Mouse (Mus musculus): ENCODE results near the gene Atxn1. TPM values are rescaled to one million over a fixed set of nuclear protein-coding genes. Genes with fewer than 3 reads are reported as not detected.

The Atxn1 gene
- polyA plus RNA-seq, 1 experiment from 2014 or later: 1.6 TPM

DNA sequence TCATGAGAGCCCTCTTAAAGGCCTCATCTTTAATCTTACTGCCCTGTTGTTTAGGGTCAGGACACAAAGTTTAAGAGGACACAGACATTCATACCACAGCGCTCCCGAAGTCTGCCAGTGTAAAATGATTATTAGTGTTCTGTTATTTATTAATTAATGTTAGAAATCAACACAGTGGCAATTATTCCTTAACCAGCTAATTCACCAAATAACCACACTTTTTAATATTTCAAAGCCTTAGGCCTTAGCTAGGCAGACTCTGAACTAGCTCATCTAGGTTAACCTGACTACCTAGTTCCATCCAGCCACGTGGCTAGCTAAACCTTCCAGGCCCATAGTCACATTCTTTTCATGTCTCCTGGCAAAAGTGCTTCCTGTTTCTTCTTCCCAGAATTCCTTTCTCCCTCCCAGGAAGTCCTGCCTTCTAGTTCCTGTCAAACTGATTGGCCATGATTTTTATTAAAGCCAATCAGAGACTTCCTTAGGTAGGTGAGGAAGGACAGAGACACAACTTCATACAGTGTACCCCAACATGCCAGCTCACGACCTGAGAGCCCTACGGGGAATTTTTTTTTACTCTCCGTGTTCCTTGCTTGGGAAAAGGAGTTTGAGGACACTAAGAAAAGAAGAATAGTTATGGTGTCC lies 439.9 kb downstream of the Atxn1 start:
- Histone ChIP-seq H3K9me3 (no peaks in the 10 kb centered on the region), H3K27me3 (ENCODE audit: poor library complexity, severe bottlenecking) (no peaks in the 10 kb centered on the region), H3K36me3 (replicated peaks) (no peaks in the 10 kb centered on the region), H3K4me1 (peaks cover 26% of the 10 kb centered on the region), H3K4me3 (no peak overlapping the region), H3K27ac (no peak overlapping the region)
- 92% methylated on average over 6 of the region's 6 CpGs for WGBS
- no peak for DNase-seq (ENCODE audit: extremely low spot score, low spot score)

- no peak for DNase-seq (ENCODE audit: extremely low spot score, low spot score)
- Histone ChIP-seq H3K27ac (no peak overlapping the region), H3K9me3 (no peaks in the 10 kb centered on the region), H3K27me3 (ENCODE audit: poor library complexity, severe bottlenecking) (no peaks in the 10 kb centered on the region; the same call in 1 of the 2 replicates), H3K4me3 (no peak overlapping the region), H3K4me1 (peaks cover 21% of the 10 kb centered on the region), H3K36me3 (replicated peaks) (no peaks in the 10 kb centered on the region)
- 79% methylated on average over 3 of the region's 3 CpGs for WGBS
Measured at GRCm38 (mm10) chr13:45524305-45524704, 440.5 kb downstream of the Atxn1 start.

DNA sequence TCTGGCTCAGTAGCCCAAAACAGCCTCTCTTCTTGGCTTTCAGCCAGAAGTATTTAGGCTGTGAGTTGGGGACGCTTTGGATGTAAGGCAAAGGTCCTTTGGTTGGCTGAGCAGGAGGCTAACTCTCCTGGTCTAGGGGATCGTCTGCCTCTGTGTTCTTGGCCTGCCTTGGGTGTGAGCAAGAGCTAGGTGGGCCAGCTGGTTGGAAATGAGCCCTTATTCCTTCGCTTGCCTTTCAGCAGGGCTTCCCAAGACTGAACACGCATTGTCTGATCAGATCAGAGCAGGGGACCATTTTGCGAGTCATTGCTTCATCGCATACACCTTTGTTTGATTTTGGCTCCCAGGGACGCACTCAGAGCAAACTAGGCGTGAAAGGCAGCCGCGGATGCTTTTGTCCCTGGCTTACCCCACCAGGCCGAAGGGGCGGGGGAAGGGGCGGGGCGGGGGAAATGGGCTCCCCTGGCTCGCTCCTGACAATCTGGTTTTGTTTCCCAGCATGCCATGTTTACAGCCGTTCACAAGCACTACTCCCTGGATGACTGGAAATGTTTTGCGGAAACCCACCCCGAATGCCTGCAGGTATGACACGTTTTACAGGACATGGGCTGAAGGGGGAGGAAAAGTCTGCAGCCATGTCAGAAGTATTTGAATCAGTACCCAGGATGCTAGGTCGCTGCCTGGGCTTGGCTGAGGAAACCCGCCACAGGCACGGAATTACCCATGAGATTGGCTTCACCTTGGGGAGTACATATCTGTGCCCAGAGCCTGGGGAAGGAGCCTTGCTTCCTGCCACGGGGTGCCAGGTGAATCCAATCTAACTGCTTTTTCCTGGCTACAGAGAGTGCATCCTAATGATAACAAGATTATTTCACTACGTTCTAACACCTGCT lies 448.1 kb downstream of the Atxn1 start:
- Histone ChIP-seq H3K27me3 (ENCODE audit: poor library complexity, severe bottlenecking) (peaks cover 41% of the 10 kb centered on the region), H3K27ac (peak overlapping the region; percentile 78), H3K4me3 (peak overlapping the region; percentile 44), H3K4me1 (peaks cover 52% of the 10 kb centered on the region), H3K9me3 (no peaks in the 10 kb centered on the region), H3K36me3 (replicated peaks) (no peaks in the 10 kb centered on the region)
- peak; percentile 76 for DNase-seq (ENCODE audit: extremely low spot score, low spot score)
- 4% methylated on average over 24 of the region's 24 CpGs for WGBS

DNA sequence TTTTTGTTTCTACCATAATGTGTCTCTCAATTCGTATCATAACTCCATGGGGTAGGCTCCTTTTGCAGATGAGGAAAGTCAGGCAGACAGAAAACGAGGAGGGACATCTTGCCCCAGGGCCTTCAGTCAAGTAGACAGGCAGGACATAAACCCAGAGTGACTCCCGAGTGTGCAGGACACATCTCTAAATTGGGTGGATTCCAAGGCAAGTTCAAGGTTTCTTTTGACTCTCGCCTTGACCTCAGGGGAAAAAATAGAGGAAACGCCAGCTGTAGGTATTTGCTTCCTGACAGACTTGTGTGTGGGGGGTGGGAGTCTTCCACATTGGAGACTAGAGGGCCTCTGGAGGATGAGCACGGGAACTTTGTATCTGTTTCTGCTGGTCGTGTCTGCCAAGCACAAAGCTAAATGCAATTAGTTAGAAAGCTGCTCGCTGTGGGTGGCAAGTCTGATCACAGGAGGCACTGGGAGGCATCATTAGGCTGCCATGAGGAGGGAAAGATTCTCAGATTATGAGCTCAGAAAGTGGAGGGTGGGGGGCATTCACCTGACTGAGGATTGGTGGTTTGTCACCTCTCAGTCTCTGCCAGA lies 449.9 kb downstream of the Atxn1 start:
- DNase-seq (ENCODE audit: extremely low spot score, low spot score): no peak
- 58% methylated on average over 8 of the region's 8 CpGs for WGBS
- H3K27ac ChIP-seq: no peak overlapping the region

DNA sequence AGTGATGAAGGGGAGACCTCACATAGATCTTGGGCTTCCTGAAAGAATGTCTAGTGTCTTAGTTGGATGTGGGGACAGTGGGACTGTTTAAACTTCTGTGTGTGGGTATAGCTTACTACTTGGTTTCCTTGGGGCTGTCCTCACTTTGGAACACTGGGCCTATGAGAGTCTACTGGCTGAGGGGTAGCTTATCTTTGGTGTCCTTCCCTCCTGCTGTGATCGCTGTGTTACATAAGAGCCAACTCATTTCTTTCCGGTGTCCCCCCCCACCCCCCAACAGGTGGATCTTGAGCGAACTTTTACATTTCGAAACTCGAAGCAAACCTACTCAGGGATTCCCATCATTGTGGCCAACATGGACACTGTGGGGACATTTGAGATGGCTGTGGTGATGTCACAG lies 450.7 kb downstream of the Atxn1 start:
- Histone ChIP-seq H3K27me3 (ENCODE audit: poor library complexity, severe bottlenecking) (peaks cover 60% of the 10 kb centered on the region), H3K27ac (peak overlapping the region; percentile 66; the same call in 1 of the 2 replicates), H3K9me3 (no peaks in the 10 kb centered on the region), H3K36me3 (replicated peaks) (no peaks in the 10 kb centered on the region), H3K4me1 (peaks cover 64% of the 10 kb centered on the region), H3K4me3 (no peak overlapping the region)
- WGBS: 89% methylated on average over 5 of the region's 5 CpGs
- DNase-seq (ENCODE audit: extremely low spot score, low spot score): no peak

More for the DNA sequence above, 449.9 kb downstream of the Atxn1 start:
- Histone ChIP-seq H3K36me3 (replicated peaks) (no peaks in the 10 kb centered on the region), H3K4me1 (peaks cover 60% of the 10 kb centered on the region), H3K9me3 (no peaks in the 10 kb centered on the region), H3K4me3 (no peak overlapping the region), H3K27me3 (ENCODE audit: poor library complexity, severe bottlenecking) (peaks cover 52% of the 10 kb centered on the region)

DNA sequence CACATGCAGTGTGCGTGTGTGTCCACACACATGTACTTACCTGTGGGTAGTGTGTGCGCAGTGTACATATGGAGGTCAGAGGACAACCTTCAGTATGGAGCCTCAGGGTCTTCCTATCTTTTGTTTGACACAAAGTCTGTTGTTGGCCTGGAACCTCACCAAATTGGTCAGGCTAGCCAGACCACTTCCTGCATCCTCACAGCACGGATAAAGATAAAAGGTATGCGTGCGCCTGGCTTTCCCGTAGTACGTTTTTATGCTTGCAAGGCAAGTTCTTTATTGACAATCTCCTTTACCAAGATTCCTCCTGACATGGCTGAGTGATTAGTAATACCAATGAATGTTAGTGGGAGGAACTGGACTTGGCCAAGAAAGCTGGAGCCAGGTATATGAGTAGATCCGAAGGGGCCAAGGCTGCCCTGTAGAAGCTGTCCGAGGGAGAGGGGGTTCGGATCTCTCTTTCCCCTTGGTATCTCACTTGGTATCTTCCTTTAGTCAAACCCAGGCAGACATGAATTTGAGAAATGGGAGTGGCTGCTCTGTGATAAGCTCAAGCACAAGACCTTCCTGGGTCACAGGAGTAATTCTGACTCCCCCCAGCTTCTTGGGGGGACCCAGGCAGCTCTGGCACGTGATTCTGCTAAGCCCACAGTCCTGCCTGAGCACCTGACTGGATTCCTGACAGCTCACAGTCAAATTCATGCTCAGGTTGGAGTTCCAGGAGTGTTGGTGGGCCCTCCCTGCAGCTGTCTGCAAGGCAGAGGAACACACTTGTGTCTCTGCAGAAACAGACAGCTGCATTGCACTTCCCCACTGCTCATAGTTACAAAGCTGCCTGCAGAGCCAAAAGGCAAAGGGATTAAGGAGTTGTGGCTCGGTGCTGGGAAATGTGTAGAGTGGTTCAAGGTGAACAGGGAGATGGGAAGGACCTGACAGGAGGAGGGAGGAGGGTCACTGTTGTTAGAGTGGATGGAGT lies 451.5 kb downstream of the Atxn1 start:
- 81% methylated on average over 12 of the region's 12 CpGs for WGBS

DNA sequence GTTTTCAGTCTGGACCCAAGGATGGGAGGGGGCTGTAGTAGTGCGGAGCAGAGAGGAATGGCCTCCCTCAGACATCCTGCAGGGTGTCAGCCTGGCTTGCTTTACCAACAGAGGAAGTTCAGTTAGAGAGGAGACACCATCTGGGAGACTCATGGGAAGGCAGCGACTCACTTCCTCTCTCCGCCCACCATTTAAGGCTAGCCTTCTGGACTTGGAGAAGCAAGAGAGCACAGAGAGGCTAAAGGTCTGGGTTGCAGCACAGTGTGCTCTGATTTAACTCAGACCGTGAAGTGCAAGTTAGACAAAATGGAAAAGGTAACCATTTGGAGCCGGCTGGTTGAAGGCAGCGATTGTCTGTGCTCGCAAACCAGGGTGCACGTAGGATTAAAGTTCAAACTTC lies 452.3 kb downstream of the Atxn1 start:
- no peaks in the 10 kb centered on the region for H3K9me3 ChIP-seq
- H3K4me1 ChIP-seq: peaks cover 79% of the 10 kb centered on the region
- WGBS: 85% methylated on average over 8 of the region's 8 CpGs
- H3K36me3 ChIP-seq (replicated peaks): no peaks in the 10 kb centered on the region
- H3K27ac ChIP-seq: no peak overlapping the region; the same call in 1 of the 2 replicates
- H3K4me3 ChIP-seq: no peak overlapping the region
- peaks cover 67% of the 10 kb centered on the region for H3K27me3 ChIP-seq (ENCODE audit: poor library complexity, severe bottlenecking)
- DNase-seq (ENCODE audit: extremely low spot score, low spot score): no peak

More for the DNA sequence above, 451.5 kb downstream of the Atxn1 start:
- H3K36me3 ChIP-seq (replicated peaks): no peaks in the 10 kb centered on the region
- peaks cover 72% of the 10 kb centered on the region for H3K4me1 ChIP-seq
- no peaks in the 10 kb centered on the region for H3K9me3 ChIP-seq
- H3K27me3 ChIP-seq (ENCODE audit: poor library complexity, severe bottlenecking): peaks cover 67% of the 10 kb centered on the region
- no peak overlapping the region for H3K4me3 ChIP-seq
- H3K27ac ChIP-seq: peak overlapping the region; percentile 66; the same call in 1 of the 2 replicates
- no peak for DNase-seq (ENCODE audit: extremely low spot score, low spot score)

GRCm38 (mm10) chr13:45511706-45512435 lies 452.9 kb downstream of the Atxn1 start:
- Histone ChIP-seq H3K27ac (peak overlapping the region; percentile 48), H3K36me3 (replicated peaks) (no peaks in the 10 kb centered on the region), H3K4me3 (no peak overlapping the region), H3K27me3 (ENCODE audit: poor library complexity, severe bottlenecking) (peaks cover 69% of the 10 kb centered on the region), H3K9me3 (no peaks in the 10 kb centered on the region), H3K4me1 (peaks cover 79% of the 10 kb centered on the region)
- WGBS: 90% methylated on average over 6 of the region's 6 CpGs
- no peak for DNase-seq (ENCODE audit: extremely low spot score, low spot score)

- peaks cover 57% of the 10 kb centered on the region for H3K4me1 ChIP-seq
- H3K9me3 ChIP-seq: no peaks in the 10 kb centered on the region; the same call in 1 of the 2 replicates
- no peak overlapping the region for H3K27ac ChIP-seq
- no peaks in the 10 kb centered on the region for H3K36me3 ChIP-seq (replicated peaks)
- WGBS: 56% methylated on average over 6 of the region's 6 CpGs
- peaks cover 58% of the 10 kb centered on the region for H3K27me3 ChIP-seq (ENCODE audit: poor library complexity, severe bottlenecking)
- DNase-seq (ENCODE audit: extremely low spot score, low spot score): no peak
- H3K4me3 ChIP-seq: no peak overlapping the region; the same call in 1 of the 2 replicates
Measured at GRCm38 (mm10) chr13:45509366-45509765, 455.4 kb downstream of the Atxn1 start.

DNA sequence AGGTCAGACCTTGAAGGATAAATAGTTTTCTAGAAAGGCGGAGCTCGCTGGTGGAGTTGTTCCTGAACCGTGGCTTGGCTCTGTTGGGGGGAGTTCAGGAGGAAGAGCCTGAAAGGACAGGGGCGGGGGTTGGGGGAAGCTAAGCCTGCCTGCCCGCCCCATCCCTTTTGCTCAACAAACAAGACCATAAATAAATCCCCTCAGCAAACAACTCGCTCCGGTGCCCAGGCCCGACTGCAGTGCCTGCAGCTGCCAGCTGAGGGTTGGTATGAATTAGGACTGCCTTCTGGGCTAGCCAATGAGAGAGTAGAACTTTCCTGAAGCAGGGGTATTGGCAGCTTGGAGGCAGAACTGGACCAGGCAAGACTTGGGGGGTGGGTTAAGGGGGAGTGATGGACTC lies 456.3 kb downstream of the Atxn1 start:
- peak; percentile 40 for DNase-seq (ENCODE audit: extremely low spot score, low spot score)
- peaks cover 48% of the 10 kb centered on the region for H3K4me1 ChIP-seq
- WGBS: 0% methylated on average over 8 of the region's 8 CpGs
- H3K4me3 ChIP-seq: peak overlapping the region; percentile 70
- peak overlapping the region; percentile 84 for H3K27ac ChIP-seq
- no peaks in the 10 kb centered on the region for H3K36me3 ChIP-seq (replicated peaks)
- H3K27me3 ChIP-seq (ENCODE audit: poor library complexity, severe bottlenecking): peaks cover 50% of the 10 kb centered on the region
- H3K9me3 ChIP-seq: no peaks in the 10 kb centered on the region; the same call in 1 of the 2 replicates

All from forebrain, embryonic 10.5 days (tissue).